ENCODE assay signal across 17 mouse cellular contexts in the genomic region with DNA sequence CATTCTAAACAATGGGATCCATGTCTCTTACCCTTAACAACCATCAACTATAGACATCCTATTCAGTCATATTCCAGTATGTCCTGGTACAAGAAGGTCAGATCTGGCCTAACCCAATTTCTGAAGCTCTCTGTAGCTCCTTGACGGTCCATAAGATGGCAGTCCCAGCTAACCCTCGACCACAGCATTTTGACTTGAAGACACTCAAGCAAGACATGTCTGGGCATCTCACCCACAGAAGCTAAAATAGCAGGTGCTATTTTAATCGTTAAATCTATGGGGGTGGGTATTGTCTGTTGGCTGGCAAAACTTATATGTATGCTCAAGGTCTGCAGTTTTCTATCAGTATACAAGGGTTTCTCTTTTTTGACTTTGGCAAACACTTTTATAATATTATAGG. TPM values are rescaled to one million over a fixed set of nuclear protein-coding genes. Genes with fewer than 3 reads are reported as not detected.
DNase-seq lines count a peak whose midpoint lies in the region; ATAC-seq and TF ChIP-seq lines count a peak whose summit lies in the region.
"Had no signal": no experiment of that assay in that cellular context is flagged by ENCODE, and none has a peak within 500 bp of the region (broad histone marks: within the 10 kb centered on the region; RNA-seq: fewer than 3 reads in every experiment).

No protein-coding gene starts in this region.

- H3K36me3 ChIP-seq in intestine, embryonic 14.5 days (ENCODE audit: control insufficient read depth, insufficient read depth, low read length), result peaks cover 77% of the 10 kb centered on the region
- H3K36me3 ChIP-seq in intestine, embryonic 16.5 days (ENCODE audit: control insufficient read depth, insufficient read depth, low read length), result no peaks in the 10 kb centered on the region
- peaks cover 38% of the 10 kb centered on the region for H3K36me3 ChIP-seq in ES-Bruce4 (ENCODE audit: control insufficient read depth, insufficient read depth, low read length, poor library complexity, severe bottlenecking)
- H3K36me3 ChIP-seq in heart, adult 2 months (ENCODE audit: control insufficient read depth, insufficient read depth, low read length), result no peaks in the 10 kb centered on the region; the same call in 1 of the 2 replicates

- no peak for TF ChIP-seq EP300 in ES-Bruce4 (IDR thresholded peaks at IDR 0.05; ENCODE audit: insufficient read depth, low read depth, low read length)
- no peak for TF ChIP-seq EP300 in heart, adult 2 months (IDR thresholded peaks at IDR 0.05; ENCODE audit: insufficient read depth, low read depth, low read length)

- intact Hi-C loops in heart, adult 2 months (cut with DNase I), result no loop called here
- intact Hi-C loops in left cerebral cortex, postnatal 25 days (cut with DNase I), result no loop called here

- ATAC-seq in intestine, embryonic 14.5 days (replicated peaks; ENCODE audit: low FRiP score, low TSS enrichment, low read depth), result no peak
- no peak for ATAC-seq in intestine, embryonic 16.5 days
- ATAC-seq: forebrain, embryonic 15.5 days; hindbrain, embryonic 16.5 days; liver, embryonic 12.5 days had no signal

- no peak overlapping the region for H3K27ac ChIP-seq in intestine, embryonic 14.5 days (ENCODE audit: low read depth)
- no peak overlapping the region for H3K27ac ChIP-seq in intestine, embryonic 16.5 days (ENCODE audit: low read length)
- H3K27ac ChIP-seq in ES-Bruce4 (ENCODE audit: insufficient read depth, low read length), result peak overlapping the region; percentile 48
- no peak overlapping the region for H3K27ac ChIP-seq in heart, adult 2 months
- H3K27ac ChIP-seq: forebrain, embryonic 15.5 days; liver, embryonic 12.5 days; lung, embryonic 15.5 days; neural tube, embryonic 13.5 days had no signal

- H3K27me3 ChIP-seq in intestine, embryonic 14.5 days (replicated peaks; ENCODE audit: control insufficient read depth, insufficient read depth, low read length), result no peaks in the 10 kb centered on the region
- no peaks in the 10 kb centered on the region for H3K27me3 ChIP-seq in intestine, embryonic 16.5 days (replicated peaks; ENCODE audit: control insufficient read depth, insufficient read depth, low read length)
- H3K27me3 ChIP-seq in ES-Bruce4 (ENCODE audit: control insufficient read depth, insufficient read depth, low read length, poor library complexity, severe bottlenecking), result no peaks in the 10 kb centered on the region
- H3K27me3 ChIP-seq in heart, adult 2 months (ENCODE audit: control insufficient read depth, insufficient read depth, low read length), result no peaks in the 10 kb centered on the region
- H3K27me3 ChIP-seq: forebrain, embryonic 15.5 days; liver, embryonic 12.5 days; lung, embryonic 15.5 days; neural tube, embryonic 13.5 days had no signal

- no peak overlapping the region for H3K4me3 ChIP-seq in intestine, embryonic 14.5 days (ENCODE audit: low read depth, low read length)
- no peak overlapping the region for H3K4me3 ChIP-seq in intestine, embryonic 16.5 days (ENCODE audit: low read length)
- no peak overlapping the region for H3K4me3 ChIP-seq in ES-Bruce4 (ENCODE audit: low read depth, low read length)
- H3K4me3 ChIP-seq in heart, adult 2 months, result no peak overlapping the region
- H3K4me3 ChIP-seq: forebrain, embryonic 15.5 days; liver, embryonic 12.5 days; lung, embryonic 15.5 days; neural tube, embryonic 13.5 days had no signal

- H3K9me3 ChIP-seq in intestine, embryonic 14.5 days (ENCODE audit: control insufficient read depth, low read length), result no peaks in the 10 kb centered on the region
- no peaks in the 10 kb centered on the region for H3K9me3 ChIP-seq in intestine, embryonic 16.5 days (ENCODE audit: control insufficient read depth, low read length)
- no peaks in the 10 kb centered on the region for H3K9me3 ChIP-seq in ES-Bruce4 (replicated peaks; ENCODE audit: control insufficient read depth, insufficient read depth, low read length, poor library complexity, severe bottlenecking)
- H3K9me3 ChIP-seq: forebrain, embryonic 15.5 days; liver, embryonic 12.5 days; lung, embryonic 15.5 days; neural tube, embryonic 13.5 days had no signal

- DNase-seq in intestine, embryonic 14.5 days (ENCODE audit: low spot score), result peak; percentile 40
- DNase-seq in A20 (ENCODE audit: low read depth, low spot score), result peak; percentile 22
- peak; percentile 42 to 57 for DNase-seq in cerebellum, postnatal 10 days
- DNase-seq in heart, adult 2 months, result no peak
- DNase-seq in left cerebral cortex, postnatal 25 days (ENCODE audit: low spot score in 2 of 2), result no peak
- DNase-seq: adrenal gland, postnatal 10 days; heart, postnatal 14 days; layer of hippocampus, adult 9-11 months; left cerebral cortex, postnatal 4 days; thymus, adult 2 months had no signal

- WGBS in intestine, embryonic 14.5 days, result 78% methylated on average over 3 of the region's 3 CpGs
- WGBS in intestine, embryonic 16.5 days, result 78% methylated on average over 3 of the region's 3 CpGs
- WGBS in heart, adult 2 months, result 70% methylated on average over 3 of the region's 3 CpGs

- H3K79me2 ChIP-seq in heart, adult 2 months (replicated peaks; ENCODE audit: control insufficient read depth, insufficient read depth, low read length), result no peaks in the 10 kb centered on the region

- no peaks in the 10 kb centered on the region for H3K4me1 ChIP-seq in intestine, embryonic 14.5 days (replicated peaks; ENCODE audit: control insufficient read depth, insufficient read depth, low read length)
- no peaks in the 10 kb centered on the region for H3K4me1 ChIP-seq in intestine, embryonic 16.5 days (ENCODE audit: control insufficient read depth, insufficient read depth, low read length)
- H3K4me1 ChIP-seq in ES-Bruce4 (ENCODE audit: control insufficient read depth, insufficient read depth, low read length), result peaks cover 1% of the 10 kb centered on the region
- peaks cover 1% of the 10 kb centered on the region; the same call in 1 of the 2 replicates for H3K4me1 ChIP-seq in heart, adult 2 months (ENCODE audit: control insufficient read depth, insufficient read depth, low read length)
- H3K4me1 ChIP-seq: forebrain, embryonic 15.5 days; liver, embryonic 12.5 days; lung, embryonic 15.5 days; neural tube, embryonic 13.5 days had no signal

- TF ChIP-seq CTCF in ES-Bruce4 (IDR thresholded peaks at IDR 0.05; ENCODE audit: low read depth, low read length), result no peak
- TF ChIP-seq CTCF in heart, adult 2 months (IDR thresholded peaks at IDR 0.05), result no peak

- no peak overlapping the region for H3K9ac ChIP-seq in intestine, embryonic 14.5 days (ENCODE audit: low read length)
- H3K9ac ChIP-seq in intestine, embryonic 16.5 days (ENCODE audit: low read depth, low read length), result no peak overlapping the region
- H3K9ac ChIP-seq in ES-Bruce4 (ENCODE audit: low read depth, poor library complexity, severe bottlenecking), result peak overlapping the region; percentile 67; the same call in 1 of the 2 replicates
- H3K9ac ChIP-seq in heart, adult 2 months (ENCODE audit: low read depth, low read length), result no peak overlapping the region
- H3K9ac ChIP-seq: forebrain, embryonic 15.5 days; liver, embryonic 12.5 days; lung, embryonic 15.5 days; neural tube, embryonic 13.5 days had no signal

- no peak for TF ChIP-seq POLR2A in ES-Bruce4 (IDR thresholded peaks at IDR 0.05; ENCODE audit: insufficient read depth, low read length)
- no peak for TF ChIP-seq POLR2A in heart, adult 2 months (IDR thresholded peaks at IDR 0.05; ENCODE audit: insufficient read depth, low read depth, low read length)

- H3K4me2 ChIP-seq in intestine, embryonic 14.5 days (ENCODE audit: low read length), result no peak overlapping the region
- no peak overlapping the region for H3K4me2 ChIP-seq in intestine, embryonic 16.5 days (ENCODE audit: low read depth, low read length)
- H3K4me2 ChIP-seq: forebrain, embryonic 15.5 days; liver, embryonic 12.5 days; lung, embryonic 15.5 days; neural tube, embryonic 13.5 days had no signal

RNA-seq across cellular contexts. Expression of gene Nmd3, which starts 33.4 kb away (rescaled TPM):
- polyA plus RNA-seq in intestine, embryonic 14.5 days (2014; fragmentation: Nextera tagmentation; extraction: Ambion mirVana), result 159 and 175 TPM in 2 replicates
- polyA plus RNA-seq in intestine, embryonic 16.5 days (2015; fragmentation: Nextera tagmentation; extraction: Ambion mirVana), result 123 and 142 TPM in 2 replicates
- polyA plus RNA-seq in ES-Bruce4 (2011; ENCODE audit: insufficient read depth, insufficient read length, low read depth, missing spikeins), result 215 and 251 TPM in 2 replicates
- 10 to 100 TPM; 37.3 to 44.8 TPM for total RNA-seq in heart, adult 2 months (2021)
- 20.9 and 21.4 TPM in 2 replicates for polyA plus RNA-seq in heart, adult 2 months (2012; rRNA removed)
- total RNA-seq in left cerebral cortex, postnatal 25 days (2021), result 10 to 100 TPM; 51.5 to 52.2 TPM

Comparison
In these comparisons a context has a peak if more than half of its experiments do, and no peak if none do; other contexts are left out.
1. DNase-seq: peak in intestine, embryonic 14.5 days (single experiment), A20 (single experiment) and cerebellum, postnatal 10 days (2 of 2); none in heart, adult 2 months (0 of 2) and left cerebral cortex, postnatal 25 days (0 of 2).